In genomic region chr13:29985101-29985854, GRCm38 (mm10) we compare ENCODE assay signal across 7 mouse cellular contexts. TPM values are rescaled to one million over a fixed set of nuclear protein-coding genes. Genes with fewer than 3 reads are reported as not detected.
A peak's percentile ranks its signal among the peaks of the same experiment; 100 is the strongest.
DNase-seq lines count a peak whose midpoint lies in the region; ATAC-seq lines count a peak whose summit lies in the region.

No protein-coding gene starts in this region.

- WGBS in intestine, embryonic 15.5 days: under 1% methylated on average over 62 of the region's 62 CpGs
- WGBS in limb, embryonic 10.5 days: under 1% methylated on average over 56 of the region's 62 CpGs
- WGBS in midbrain, embryonic 15.5 days: under 1% methylated on average over 59 of the region's 62 CpGs
- WGBS in stomach, embryonic 14.5 days: under 1% methylated on average over 62 of the region's 62 CpGs

- peak; percentile 61 to 80 for DNase-seq in adrenal gland, adult (ENCODE audit: inconsistent age in 2 of 2, low spot score in 1 of 2)
- peak; percentile 66 for DNase-seq in cerebellum, adult 9-11 months
- peak; percentile 52 for DNase-seq in gastrocnemius, postnatal 10 days
- peak; percentile 82 for DNase-seq in limb, embryonic 10.5 days (ENCODE audit: low spot score)

- peak overlapping the region; percentile 64 for H3K4me3 ChIP-seq in intestine, embryonic 15.5 days (replicated peaks)
- peak overlapping the region; percentile 99 for H3K4me3 ChIP-seq in limb, embryonic 10.5 days
- peak overlapping the region; percentile 97 for H3K4me3 ChIP-seq in midbrain, embryonic 15.5 days
- H3K4me3 ChIP-seq in stomach, embryonic 14.5 days (ENCODE audit: low read depth, low read length): peak overlapping the region; percentile 98

- no peaks in the 10 kb centered on the region for H3K9me3 ChIP-seq in intestine, embryonic 15.5 days
- H3K9me3 ChIP-seq in limb, embryonic 10.5 days (replicated peaks): no peaks in the 10 kb centered on the region
- no peaks in the 10 kb centered on the region for H3K9me3 ChIP-seq in midbrain, embryonic 15.5 days
- H3K9me3 ChIP-seq in stomach, embryonic 14.5 days (ENCODE audit: control insufficient read depth, low read depth, low read length): no peaks in the 10 kb centered on the region

- H3K27ac ChIP-seq in intestine, embryonic 15.5 days: peak overlapping the region; percentile 93
- peak overlapping the region; percentile 100 for H3K27ac ChIP-seq in limb, embryonic 10.5 days
- peak overlapping the region; percentile 83 for H3K27ac ChIP-seq in midbrain, embryonic 15.5 days
- H3K27ac ChIP-seq in stomach, embryonic 14.5 days (ENCODE audit: low read length): peak overlapping the region; percentile 95

- H3K4me1 ChIP-seq in intestine, embryonic 15.5 days (replicated peaks): no peaks in the 10 kb centered on the region; the same call in 1 of the 2 replicates
- peaks cover 32% of the 10 kb centered on the region for H3K4me1 ChIP-seq in limb, embryonic 10.5 days
- peaks cover 24% of the 10 kb centered on the region for H3K4me1 ChIP-seq in midbrain, embryonic 15.5 days
- no peaks in the 10 kb centered on the region for H3K4me1 ChIP-seq in stomach, embryonic 14.5 days (ENCODE audit: control insufficient read depth, insufficient read depth, low read length)

- peak overlapping the region; percentile 89 for H3K4me2 ChIP-seq in intestine, embryonic 15.5 days (replicated peaks)
- H3K4me2 ChIP-seq in midbrain, embryonic 15.5 days: peak overlapping the region; percentile 100
- peak overlapping the region; percentile 83 for H3K4me2 ChIP-seq in stomach, embryonic 14.5 days (replicated peaks; ENCODE audit: low read depth, low read length)

- H3K27me3 ChIP-seq in intestine, embryonic 15.5 days (replicated peaks): no peaks in the 10 kb centered on the region
- no peaks in the 10 kb centered on the region for H3K27me3 ChIP-seq in limb, embryonic 10.5 days (ENCODE audit: low read depth, poor library complexity, severe bottlenecking)
- no peaks in the 10 kb centered on the region; the same call in 1 of the 2 replicates for H3K27me3 ChIP-seq in midbrain, embryonic 15.5 days (replicated peaks)
- no peaks in the 10 kb centered on the region for H3K27me3 ChIP-seq in stomach, embryonic 14.5 days (ENCODE audit: control insufficient read depth, insufficient read depth, low read length)

- H3K9ac ChIP-seq in intestine, embryonic 15.5 days: peak overlapping the region; percentile 100
- peak overlapping the region; percentile 92 for H3K9ac ChIP-seq in midbrain, embryonic 15.5 days
- H3K9ac ChIP-seq in stomach, embryonic 14.5 days (replicated peaks; ENCODE audit: low read depth, low read length): peak overlapping the region; percentile 89

- ATAC-seq in intestine, embryonic 15.5 days: no peak; the same call in 1 of the 2 replicates
- ATAC-seq in midbrain, embryonic 15.5 days (replicated peaks): peak; percentile 5
- ATAC-seq in stomach, embryonic 14.5 days (ENCODE audit: insufficient number of reproducible peaks, insufficient read depth, low FRiP score, low read depth): no peak

- H3K36me3 ChIP-seq in intestine, embryonic 15.5 days: no peaks in the 10 kb centered on the region
- H3K36me3 ChIP-seq in limb, embryonic 10.5 days: peaks cover 15% of the 10 kb centered on the region
- no peaks in the 10 kb centered on the region for H3K36me3 ChIP-seq in midbrain, embryonic 15.5 days (replicated peaks)
- no peaks in the 10 kb centered on the region for H3K36me3 ChIP-seq in stomach, embryonic 14.5 days (ENCODE audit: control insufficient read depth, insufficient read depth, low read length)

RNA-seq across cellular contexts. Expression of gene E2f3, which starts 0.6 kb away (rescaled TPM):
- total RNA-seq in gastrocnemius, postnatal 10 days (2021): 10 to 100 TPM; 11.0 to 14.2 TPM
- polyA plus RNA-seq in intestine, embryonic 15.5 days (2015; fragmentation: Nextera tagmentation; extraction: Ambion mirVana): 9.7 and 10.6 TPM in 2 replicates
- 22.5 and 23.2 TPM in 2 replicates for polyA plus RNA-seq in limb, embryonic 10.5 days (2016; fragmentation: Nextera tagmentation; extraction: Ambion mirVana)
- polyA plus RNA-seq in midbrain, embryonic 15.5 days (2015; fragmentation: Nextera tagmentation; extraction: Ambion mirVana): 4.7 and 4.9 TPM in 2 replicates
- polyA plus RNA-seq in stomach, embryonic 14.5 days (2014; fragmentation: Nextera tagmentation; extraction: Ambion mirVana): 10.5 and 11.3 TPM in 2 replicates
